Mouse (Mus musculus): ENCODE measurements around the gene Fstl4.

DNA sequence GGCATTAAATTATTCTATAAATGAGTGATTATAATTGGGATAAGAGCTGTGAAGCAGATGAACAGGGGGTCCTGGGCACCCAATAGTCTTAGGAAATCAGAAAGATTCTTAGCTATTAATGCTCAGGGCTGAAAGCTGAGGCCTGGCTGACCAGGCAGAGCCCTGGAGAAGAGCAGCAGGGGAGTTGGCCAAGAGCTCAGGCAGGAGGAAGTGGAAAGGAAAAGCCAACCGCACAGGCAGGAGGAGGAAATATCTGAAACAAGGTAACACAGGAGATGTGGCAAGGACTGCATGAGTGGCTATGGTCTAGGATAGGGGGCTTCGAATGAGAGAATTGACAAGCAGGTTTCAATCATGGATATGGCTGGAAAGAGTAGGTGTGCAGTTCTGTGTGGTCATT is 115.5 kb downstream of the Fstl4 start:
- TF ChIP-seq ZC3H11A (IDR thresholded peaks at IDR 0.05; ENCODE audit: borderline replicate concordance, low read depth, low read length) (no peak), CHD2 (IDR thresholded peaks at IDR 0.05; ENCODE audit: low read depth, low read length) (no peak), HCFC1 (IDR thresholded peaks at IDR 0.05; ENCODE audit: borderline replicate concordance, insufficient read depth, low read length) (no peak)

Data from ES-E14 (cell line).